Mouse (Mus musculus): ENCODE data around the gene Gm15085. TPM values are rescaled to one million over a fixed set of nuclear protein-coding genes. Genes with fewer than 3 reads are reported as not detected.
"Not testable (repeated sequence)": the region's sequence is repeated elsewhere in the genome, so short reads cannot be mapped to it uniquely, and the experiment has no call there.

The Gm15085 gene
- polyA plus RNA-seq (2012; rRNA removed), result not detected in 2 replicates

DNA sequence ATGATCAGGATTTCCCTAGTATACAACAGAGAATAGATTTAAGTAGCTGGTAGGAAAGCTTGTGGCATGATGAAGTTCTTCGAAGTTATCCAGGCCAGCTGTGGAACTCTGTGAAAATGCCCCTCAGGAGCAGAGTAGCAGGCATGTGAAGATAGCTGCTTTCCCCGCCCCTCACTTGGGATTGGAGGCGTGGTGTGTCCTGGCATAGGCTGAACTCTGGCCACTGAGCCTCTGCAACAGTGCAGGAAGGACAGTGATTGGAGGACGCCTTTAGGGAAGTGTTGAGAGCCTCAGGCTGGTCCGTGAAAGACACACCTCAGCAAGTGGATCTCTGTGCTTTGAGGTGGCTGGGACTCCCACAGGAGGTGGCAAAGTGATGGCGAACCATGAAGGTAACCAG lies at the start of gene Gm15085:
TSS of gene Gm15085 (plus strand) at position 301 of the 400 bp plus-strand sequence.
- DNase-seq (ENCODE audit: low read depth, low spot score), result not testable (repeated sequence)
- no CpG with 5 or more reads among the region's 6 CpGs for WGBS

Other genes starting within 250 kb of the Gm15085 start
- not detected in 2 replicates for gene Gm15093, start 175.2 kb upstream of the Gm15085 start, polyA plus RNA-seq (2012; rRNA removed)
- not detected in 2 replicates for gene Gm10439, start 147.0 kb downstream of the Gm15085 start, polyA plus RNA-seq (2012; rRNA removed)

Data from large intestine, adult 2 months (tissue).